Mouse (Mus musculus) right cerebral cortex, postnatal 4 days (tissue): ENCODE measurements around the gene Tmem45b.
"Not testable (repeated sequence)": the region's sequence is repeated elsewhere in the genome, so short reads cannot be mapped to it uniquely, and the experiment has no call there.

Experiments
- DNase-seq: peaks from one replicate; pipeline ENCODE4 v3.0.0-alpha.2; 2022

Tmem45b gene

GRCm38 (mm10) chr9:31463692-31464474, at the start of gene Tmem45b:
Gene Tmem45b, minus strand, starts transcription at chr9:31464462.
- DNase-seq: no peak

GRCm38 (mm10) chr9:31508189-31508588, 43.9 kb upstream of the Tmem45b start:
- DNase-seq: no peak

- not testable (repeated sequence) for DNase-seq
Measured at GRCm38 (mm10) chr9:31501221-31501620, 37.0 kb upstream of the Tmem45b start.

GRCm38 (mm10) chr9:31463190-31463589, 1.1 kb downstream of the Tmem45b start:
- DNase-seq: no peak

GRCm38 (mm10) chr9:31454356-31454755, 9.9 kb downstream of the Tmem45b start:
- no peak for DNase-seq

GRCm38 (mm10) chr9:31452166-31452565, 12.1 kb downstream of the Tmem45b start:
- no peak for DNase-seq

GRCm38 (mm10) chr9:31449145-31449772, 15.0 kb downstream of the Tmem45b start:
- no peak for DNase-seq

GRCm38 (mm10) chr9:31444236-31444635, 20.0 kb downstream of the Tmem45b start:
- DNase-seq: no peak

- no peak for DNase-seq
Measured at GRCm38 (mm10) chr9:31441487-31441886, 22.8 kb downstream of the Tmem45b start.

- DNase-seq: no peak
Measured at GRCm38 (mm10) chr9:31440366-31440765, 23.9 kb downstream of the Tmem45b start.

GRCm38 (mm10) chr9:31439341-31439740, 24.9 kb downstream of the Tmem45b start:
- DNase-seq: no peak

GRCm38 (mm10) chr9:31438834-31439233, 25.4 kb downstream of the Tmem45b start:
- no peak for DNase-seq

- DNase-seq: no peak
Measured at GRCm38 (mm10) chr9:31437861-31438260, 26.4 kb downstream of the Tmem45b start.

- DNase-seq: no peak
Measured at GRCm38 (mm10) chr9:31435415-31435814, 28.8 kb downstream of the Tmem45b start.

GRCm38 (mm10) chr9:31433431-31433830, 30.8 kb downstream of the Tmem45b start:
- no peak for DNase-seq

- no peak for DNase-seq
Measured at GRCm38 (mm10) chr9:31432336-31432975, 31.8 kb downstream of the Tmem45b start.

GRCm38 (mm10) chr9:31431751-31432150, 32.5 kb downstream of the Tmem45b start:
- no peak for DNase-seq

GRCm38 (mm10) chr9:31430011-31430410, 34.3 kb downstream of the Tmem45b start:
- DNase-seq: no peak

- no peak for DNase-seq
Measured at GRCm38 (mm10) chr9:31428971-31429370, 35.3 kb downstream of the Tmem45b start.

GRCm38 (mm10) chr9:31422143-31422542, 42.1 kb downstream of the Tmem45b start:
- no peak for DNase-seq

- no peak for DNase-seq
Measured at GRCm38 (mm10) chr9:31418821-31419220, 45.4 kb downstream of the Tmem45b start.

GRCm38 (mm10) chr9:31412165-31412564, 52.1 kb downstream of the Tmem45b start:
- DNase-seq: no peak

- DNase-seq: no peak
Measured at GRCm38 (mm10) chr9:31405217-31405616, 59.0 kb downstream of the Tmem45b start.

- no peak for DNase-seq
Measured at GRCm38 (mm10) chr9:31404311-31404710, 60.0 kb downstream of the Tmem45b start.
